Mouse (Mus musculus) gastrocnemius, adult 18-20 months (tissue): Measurements from ENCODE around the gene Ltbp1. TPM values are rescaled to one million over a fixed set of nuclear protein-coding genes. Genes with fewer than 3 reads are reported as not detected.

Experiments used
- DNase-seq: peaks from one replicate; pipeline ENCODE4 v3.0.0; 2021; ENCODE audit warnings: low spot score
- long read RNA-seq, 2 experiments: library from polyadenylated mRNA; stranded (forward); transcript quantifications; one replicate each; pipeline ENCODE4 v2.0.0; 2021
- total RNA-seq, 2 experiments: library from RNA; stranded (reverse); gene quantifications; 2 replicates each; pipeline ENCODE4 v1.2.3; 2021

The Ltbp1 gene
- total RNA-seq, result 1 to 10 TPM; 6.5 to 8.6 TPM
- long read RNA-seq, experiment 1, full-length matches to known transcripts, result 3 of 9 reads
- long read RNA-seq, experiment 1, partial matches to known transcripts, result 3 of 9 reads
- long read RNA-seq, experiment 1, other reads (novel, unspliced or antisense), result 3 of 9 reads
- long read RNA-seq, experiment 2, partial matches to known transcripts, result 0 of 1 reads
- long read RNA-seq, experiment 2, other reads (novel, unspliced or antisense), result 1 of 1 reads

DNA sequence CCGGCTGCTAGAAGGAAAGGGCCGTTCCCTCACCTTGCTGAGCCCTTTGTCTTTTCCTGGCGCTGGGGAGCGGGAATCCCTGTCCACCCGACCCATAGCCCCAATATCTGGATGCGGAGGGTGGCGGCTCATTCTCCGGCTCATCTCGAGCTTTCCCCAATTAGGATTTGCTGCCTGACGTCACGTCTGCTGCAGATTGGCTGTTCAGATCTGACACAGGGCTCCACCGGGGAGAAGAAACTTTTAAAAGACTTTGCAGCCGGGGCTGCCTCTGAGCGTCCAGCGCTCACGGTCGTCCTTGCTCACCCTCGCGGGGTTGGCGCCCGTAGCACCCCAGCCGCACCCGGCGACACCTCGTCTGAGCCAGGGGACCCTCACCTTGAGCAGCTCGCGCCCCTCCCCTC is at the start of gene Ltbp1:
Ltbp1 (plus strand) TSS at position 288 of the 404 bp plus-strand sequence.
- peak; percentile 69 for DNase-seq

DNA sequence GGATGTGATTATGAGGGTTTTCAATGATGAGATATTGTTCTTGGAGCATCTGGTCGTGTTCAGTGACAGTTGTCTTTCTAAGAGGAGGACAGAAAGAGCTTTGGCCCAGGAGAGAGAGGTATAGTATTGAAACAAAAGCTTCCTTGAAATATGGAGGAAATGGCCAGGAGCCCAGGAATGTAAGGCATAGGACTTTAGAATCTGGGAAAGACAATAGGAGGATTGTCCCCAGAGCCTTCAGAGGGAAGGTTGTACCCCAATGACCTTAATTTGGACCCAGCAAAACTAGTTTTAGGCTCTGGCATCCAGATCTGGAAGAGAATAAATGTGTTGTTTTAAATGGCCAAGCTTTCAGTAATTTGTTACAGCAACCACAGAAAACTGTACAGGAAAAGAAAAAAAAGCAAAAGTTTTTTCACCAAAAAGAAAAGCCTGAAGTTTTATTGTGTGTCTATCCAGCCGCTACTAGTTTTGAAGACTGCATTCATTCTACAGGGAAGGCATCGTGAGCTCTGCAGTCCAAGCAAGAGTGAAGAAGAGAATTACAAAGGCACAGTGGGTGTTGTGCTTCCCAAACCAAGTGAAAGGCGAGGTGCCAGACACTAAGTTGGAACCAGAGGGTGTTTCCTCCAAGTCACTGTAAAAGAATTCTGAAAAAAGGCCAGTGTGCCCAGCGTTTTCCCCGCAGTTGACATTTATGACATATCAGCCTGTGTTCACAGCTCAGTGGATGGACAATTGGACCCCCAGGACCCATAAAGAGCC is 45.7 kb upstream of the Ltbp1 start:
- peak; percentile 24 for DNase-seq

DNA sequence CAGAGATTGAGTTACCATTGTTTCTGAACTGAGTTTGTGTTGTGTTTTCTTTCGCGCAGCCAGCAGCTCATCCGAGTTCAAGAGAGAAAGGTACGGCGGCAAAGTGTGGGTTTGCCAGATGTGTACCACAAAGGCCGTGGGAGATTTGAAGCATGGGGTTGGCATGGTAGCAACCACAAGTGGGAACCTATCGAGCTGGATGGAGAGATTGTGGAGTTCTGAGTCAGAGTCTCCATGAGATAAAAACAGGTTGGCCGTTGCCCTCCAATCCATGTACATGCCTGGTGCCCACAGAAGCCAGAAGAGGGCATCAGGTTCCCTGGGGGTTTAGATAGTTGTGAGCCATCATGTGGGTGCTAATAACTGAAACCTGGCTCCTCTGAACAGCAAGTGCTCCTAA is 42.1 kb upstream of the Ltbp1 start:
- DNase-seq, result no peak

DNA sequence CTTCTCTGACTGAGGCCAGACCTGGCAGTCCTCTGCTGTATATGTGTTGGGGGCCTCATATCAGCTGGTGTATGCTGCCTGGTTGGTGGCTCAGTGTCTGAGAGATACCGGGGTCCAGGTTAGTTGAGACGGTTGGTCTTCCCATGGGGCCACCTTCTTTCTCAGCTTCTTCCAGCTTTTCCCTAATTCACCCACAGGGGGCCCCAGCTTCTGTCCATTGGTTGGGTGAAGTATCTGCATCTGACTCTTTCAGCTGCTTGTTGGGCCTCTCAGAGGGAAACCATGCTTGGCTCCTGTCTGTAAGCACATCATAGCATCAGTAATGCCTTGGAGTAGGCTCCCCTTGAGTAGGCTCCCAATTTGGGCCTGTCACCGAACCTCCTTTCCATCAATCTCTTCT is 41.5 kb upstream of the Ltbp1 start:
- no peak for DNase-seq

DNA sequence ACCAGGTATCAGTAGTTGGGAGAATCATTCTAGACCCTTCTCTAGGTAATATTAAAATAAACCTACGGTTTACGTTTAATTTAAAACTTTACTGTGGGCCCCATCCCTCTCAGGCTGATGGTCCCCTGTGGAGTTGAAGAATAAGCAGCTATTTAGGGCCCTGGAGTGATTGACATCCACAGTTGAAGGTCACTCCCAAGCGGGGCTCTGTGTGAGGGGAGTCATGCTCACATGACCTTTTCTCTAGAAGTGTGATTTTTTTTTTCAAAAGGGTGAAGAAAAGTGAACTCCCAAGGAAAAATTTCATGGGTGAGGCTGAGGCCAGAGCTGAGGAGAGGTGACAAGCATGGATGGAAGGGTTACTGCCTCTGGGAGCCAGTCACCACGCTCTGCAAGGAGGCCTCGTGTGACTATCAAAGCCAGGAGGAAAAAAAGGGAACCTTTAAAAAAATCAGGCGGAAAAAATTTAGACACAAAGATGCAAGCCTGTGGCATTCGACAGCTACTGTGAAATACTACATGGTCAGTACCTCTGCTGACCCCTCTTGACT is 38.0 kb upstream of the Ltbp1 start:
- DNase-seq, result no peak

DNA sequence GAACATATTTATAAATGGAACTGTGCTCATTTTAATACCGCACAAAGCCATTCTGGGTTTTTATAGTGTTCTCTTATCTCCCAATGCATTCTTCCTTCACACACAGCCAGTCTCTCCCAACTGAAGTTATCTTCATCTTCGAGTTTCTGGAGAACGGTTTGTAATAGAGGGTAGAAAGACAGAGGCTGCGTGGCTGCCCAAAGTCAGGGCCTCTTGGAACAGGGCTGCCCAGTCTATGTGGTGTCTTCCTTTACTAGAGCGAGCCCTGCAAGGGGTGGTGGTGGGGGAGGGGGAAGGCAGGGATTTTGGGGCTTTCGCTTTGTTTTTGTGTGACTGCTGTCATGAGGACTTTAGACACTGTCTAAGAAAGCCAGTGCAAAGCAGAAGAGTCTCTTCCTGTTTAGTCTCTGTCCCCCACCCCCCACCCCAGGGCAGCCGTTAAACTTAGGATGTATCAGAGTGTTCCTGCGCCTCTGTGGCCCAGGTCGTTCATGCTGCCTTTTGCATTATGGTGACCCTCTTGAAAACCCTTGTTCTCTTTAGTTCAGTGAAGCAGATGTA is 37.1 kb upstream of the Ltbp1 start:
- DNase-seq, result no peak

DNA sequence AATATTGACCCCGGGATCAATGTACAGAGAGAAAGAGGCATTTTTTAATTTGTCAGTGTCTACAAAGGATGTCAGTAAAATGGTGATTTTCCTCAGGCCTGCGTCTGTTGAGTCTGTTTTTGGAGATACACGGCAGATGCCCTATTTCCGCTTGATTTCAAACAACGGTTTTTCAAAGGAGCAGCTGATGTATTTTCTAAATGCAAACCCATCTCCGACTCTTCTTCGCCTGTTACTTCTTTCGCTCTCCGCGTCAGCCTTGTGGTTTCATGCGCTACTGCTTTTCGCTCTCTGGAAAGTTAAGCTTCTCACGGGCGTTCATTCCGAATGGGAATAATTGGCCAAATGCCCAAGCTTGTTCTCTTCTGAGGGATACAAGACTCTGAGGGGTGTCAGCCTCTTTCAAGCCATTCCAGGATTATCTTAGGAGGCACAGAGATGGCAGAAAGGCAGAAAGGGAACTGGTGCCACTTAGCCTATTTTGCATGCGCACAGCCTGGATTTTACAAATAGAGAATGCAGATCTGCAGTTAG is 36.6 kb upstream of the Ltbp1 start:
- DNase-seq, result no peak

DNA sequence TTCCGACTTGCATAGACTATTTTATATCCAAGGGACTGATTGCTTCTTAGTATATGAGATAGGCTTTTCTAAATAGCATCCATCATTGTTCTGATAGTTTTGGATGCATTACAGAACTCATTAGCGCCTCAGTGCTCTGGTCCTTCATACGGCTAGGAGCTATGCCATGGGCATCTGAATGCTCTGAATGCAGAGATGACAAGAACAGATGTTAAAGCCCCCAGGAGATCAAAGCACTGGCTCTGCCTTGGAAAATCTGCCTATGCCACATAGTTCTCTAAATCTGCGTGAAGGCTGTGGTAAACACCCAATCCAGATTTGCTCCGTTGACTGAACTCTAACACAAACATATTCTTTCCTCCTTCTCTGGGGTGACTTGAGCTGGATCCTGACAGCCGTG is 30.2 kb upstream of the Ltbp1 start:
- no peak for DNase-seq

DNA sequence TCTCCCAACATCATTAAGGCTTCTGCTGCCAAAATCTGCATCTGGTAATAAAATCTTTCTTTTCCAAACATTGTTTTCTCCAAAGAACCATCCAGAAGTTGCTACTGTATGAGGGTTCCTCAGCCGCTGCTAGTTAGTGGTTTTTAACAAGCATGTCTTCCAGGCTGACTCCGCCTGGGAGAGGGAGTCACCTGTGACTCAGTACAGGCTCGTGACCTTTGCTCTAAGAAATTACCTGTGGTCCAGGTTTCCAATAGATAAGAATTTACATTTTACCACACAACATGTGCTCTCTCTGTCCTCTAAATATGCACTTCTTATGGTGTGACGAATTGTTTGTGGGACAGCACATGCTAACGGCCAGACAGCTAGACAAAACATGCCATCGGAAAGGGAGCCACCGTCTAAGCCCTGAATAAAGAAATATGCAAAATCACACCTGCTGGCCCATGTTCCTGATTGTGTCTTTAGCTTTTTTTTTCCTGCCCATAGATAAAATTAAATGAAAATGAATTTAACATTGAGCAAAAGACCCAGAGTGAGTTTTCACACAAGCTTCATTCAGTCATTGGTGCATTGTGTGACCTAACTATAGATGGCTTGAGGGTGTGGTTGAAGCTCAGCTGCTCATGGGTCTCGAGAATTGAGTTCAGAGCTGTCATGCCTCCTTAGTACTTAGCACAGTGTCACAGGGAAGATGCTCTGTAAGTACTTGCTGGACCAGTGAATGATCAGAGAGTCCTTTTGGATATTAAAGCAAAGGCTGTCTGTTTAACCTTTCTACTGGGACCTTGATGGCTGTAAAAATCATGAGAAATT is 29.0 kb upstream of the Ltbp1 start:
- DNase-seq, result no peak

DNA sequence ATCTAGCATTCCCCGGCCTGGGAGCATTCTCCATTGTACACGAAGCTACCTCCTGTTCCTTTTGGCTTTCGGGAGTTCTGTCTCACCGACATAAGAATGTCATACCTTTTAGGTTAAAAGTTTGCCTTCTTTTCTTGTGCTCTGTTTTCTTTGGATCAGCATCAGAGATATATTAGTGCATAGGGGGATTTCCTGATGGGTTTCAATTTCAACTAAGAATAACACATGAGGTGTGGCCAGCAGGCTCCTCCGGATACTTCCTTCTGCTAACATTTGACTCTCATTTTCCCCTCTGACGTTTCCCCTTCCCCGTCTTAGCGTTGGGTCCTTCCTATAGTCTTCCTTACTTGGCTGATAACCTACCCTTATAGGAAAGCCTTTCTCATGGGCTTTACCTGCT is 25.6 kb upstream of the Ltbp1 start:
- no peak for DNase-seq

DNA sequence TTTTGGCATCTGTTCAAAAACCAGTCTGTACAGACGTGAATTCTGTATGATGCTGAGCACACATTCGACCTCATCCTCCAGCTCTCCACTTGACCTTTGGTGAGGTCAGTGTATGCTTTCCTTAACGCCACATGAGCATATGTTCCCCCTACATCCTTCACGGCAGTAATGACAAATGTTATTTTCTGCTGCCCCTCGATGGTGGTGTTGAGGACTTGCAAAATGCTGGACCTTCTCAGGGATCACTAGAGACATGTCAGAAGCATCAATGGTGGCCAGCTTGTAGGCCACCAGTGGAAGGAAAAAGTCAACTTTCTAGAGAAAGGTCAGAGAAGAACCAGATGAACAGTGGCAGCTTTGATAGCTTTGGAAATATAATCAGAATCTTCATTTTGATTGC is 23.7 kb upstream of the Ltbp1 start:
- DNase-seq, result no peak

DNA sequence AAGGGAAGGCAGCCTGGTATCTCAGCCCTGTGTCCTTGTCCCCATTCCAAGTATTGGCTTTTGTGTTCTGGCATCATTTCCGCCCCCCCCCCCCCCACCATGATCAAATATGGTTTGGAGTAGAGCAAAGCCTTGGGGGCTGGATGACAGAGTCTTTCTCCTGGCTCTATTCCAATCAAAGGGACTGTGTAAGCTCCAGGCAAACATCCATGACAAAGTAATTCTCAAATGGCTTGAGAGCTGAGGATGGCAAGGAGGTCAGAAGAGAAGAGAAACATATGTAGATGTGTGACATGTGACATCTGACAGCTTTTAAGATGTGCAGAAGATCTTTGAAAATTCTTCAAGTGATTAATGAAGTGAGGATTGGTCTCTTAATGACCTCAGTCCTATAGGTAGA is 22.5 kb upstream of the Ltbp1 start:
- DNase-seq, result no peak

DNA sequence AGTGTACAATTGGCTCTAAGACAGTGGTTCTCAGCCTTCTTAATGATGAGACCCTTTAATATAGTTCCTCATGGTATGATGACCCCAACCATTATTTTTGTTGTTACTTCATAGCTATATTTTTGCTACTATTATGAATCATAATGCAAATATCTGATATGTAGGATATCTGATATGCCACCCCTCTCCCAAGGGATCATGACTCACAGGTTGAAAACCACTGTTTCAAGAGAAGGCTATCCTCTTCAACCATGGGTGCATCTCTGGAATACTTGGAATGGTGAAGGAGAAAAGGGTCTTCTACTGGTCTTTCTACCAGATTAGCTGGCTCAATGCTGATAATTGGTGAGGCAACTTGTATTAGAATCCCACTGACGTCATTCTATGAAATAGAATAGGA is 21.3 kb upstream of the Ltbp1 start:
- no peak for DNase-seq

DNA sequence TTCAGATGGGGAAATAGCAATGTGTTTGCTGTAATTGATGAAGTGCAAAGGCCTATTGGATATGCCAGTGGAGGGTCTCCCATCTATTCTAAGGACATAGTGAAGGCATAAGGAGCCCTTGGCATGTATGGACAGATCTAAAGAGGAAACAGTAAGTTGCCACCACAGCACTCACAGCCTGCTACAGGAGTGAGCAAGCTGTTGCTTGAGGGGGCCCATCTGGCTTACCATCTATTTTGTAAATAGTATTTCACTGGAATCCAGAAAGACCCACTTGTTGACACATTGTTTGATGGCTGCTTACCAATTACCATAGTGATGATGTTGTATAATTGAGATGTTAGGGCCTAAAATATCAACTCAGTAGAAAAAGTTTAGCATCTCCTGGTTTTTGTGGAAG is 20.7 kb upstream of the Ltbp1 start:
- no peak for DNase-seq

DNA sequence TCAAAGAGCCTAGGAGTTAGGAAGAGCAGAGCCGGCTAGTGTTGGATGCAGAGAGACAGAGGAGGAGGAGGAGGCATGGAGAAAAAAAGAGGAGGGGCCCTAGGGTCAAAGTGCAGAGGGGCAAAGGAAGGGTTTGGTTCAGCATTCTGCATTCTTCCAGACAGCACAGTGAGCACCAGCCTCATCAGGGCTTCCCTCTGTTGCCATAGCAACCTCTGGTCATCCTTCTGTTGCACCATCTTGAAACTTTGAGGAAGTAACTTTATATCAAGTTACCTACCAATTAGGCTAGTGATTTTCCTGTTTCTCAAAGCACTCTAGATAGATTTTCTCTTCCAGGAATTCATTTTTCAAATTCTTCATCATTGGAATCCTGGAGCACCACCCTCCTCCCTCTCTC is 18.3 kb upstream of the Ltbp1 start:
- DNase-seq, result no peak

DNA sequence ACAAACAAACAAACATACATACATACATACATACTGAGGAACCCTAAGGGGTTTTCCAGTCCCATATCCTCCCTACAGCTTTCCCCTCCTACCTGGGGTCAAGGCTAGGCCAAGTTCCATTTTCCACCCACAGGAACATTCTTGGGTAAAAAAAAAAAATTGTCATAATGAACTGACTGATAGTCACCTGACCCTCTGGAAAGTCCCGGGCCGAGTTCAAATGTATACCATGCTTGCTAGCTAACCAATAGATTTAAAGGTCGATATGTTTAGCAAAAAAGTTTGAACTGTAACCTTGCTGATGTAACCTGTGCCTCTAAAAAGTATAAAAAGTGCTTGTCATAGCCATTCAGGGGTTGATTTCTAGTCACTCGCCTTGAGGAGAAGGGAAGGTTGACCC is 15.7 kb upstream of the Ltbp1 start:
- DNase-seq, result no peak

DNA sequence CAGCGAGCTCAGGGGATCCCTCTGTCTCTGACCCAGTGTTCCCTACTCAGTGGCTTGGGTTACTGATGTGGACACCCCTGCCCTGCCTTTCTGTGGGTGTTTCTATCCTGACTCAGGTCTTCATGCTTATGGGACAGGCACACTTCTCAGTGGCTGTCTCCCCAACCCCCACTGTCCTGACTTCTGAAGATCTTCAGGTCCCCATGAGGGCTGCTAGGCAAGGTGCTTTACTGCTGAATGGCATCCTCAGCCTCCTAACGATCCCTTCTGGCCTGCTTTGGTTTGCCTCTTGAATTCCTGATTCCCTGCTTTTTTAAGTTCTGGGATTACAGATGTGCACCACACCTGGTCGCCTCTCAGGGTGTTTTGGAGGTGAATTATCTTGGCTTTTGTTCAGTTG is 14.8 kb upstream of the Ltbp1 start:
- no peak for DNase-seq

DNA sequence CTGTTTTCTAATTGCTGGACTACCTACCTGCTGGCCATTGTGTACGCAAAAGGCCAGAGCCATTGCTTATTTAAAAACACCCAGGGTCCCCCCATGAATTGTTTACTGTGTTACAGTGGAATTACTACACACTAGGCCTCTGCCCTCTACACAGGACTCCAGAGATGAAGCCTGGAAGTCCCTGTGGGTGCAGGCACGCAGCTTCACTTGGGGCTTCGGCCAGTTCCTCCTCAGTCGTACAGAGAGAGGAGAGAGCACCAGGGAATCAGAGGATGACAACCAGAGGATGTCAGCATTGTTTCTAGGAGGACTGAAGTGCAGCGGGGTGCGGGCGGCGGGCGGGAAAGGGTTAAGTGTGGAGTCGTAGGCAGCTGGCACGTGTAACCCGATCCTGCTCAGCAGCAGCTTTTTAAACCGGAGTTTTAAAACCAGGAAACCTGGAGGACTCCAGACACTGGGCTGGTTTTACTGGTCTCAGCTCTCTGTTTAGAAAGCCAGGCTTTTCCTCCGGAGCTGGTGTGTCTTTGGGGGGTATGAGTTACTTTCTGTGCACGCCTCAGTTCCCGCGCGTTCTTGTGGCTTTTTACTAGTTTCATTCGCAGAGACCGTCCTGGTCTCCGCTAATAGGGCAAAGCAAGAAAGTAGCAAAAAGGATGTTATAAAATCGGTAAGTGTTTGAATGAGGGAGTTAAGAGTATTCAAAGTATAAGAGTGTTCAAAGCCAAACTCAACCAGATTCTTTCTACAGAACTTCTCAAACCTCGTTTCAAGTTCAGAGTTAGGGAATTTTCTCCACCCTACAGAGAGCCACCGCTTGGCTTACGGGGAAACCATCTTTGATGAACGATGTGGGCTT is 11.4 kb upstream of the Ltbp1 start:
- DNase-seq, result no peak

DNA sequence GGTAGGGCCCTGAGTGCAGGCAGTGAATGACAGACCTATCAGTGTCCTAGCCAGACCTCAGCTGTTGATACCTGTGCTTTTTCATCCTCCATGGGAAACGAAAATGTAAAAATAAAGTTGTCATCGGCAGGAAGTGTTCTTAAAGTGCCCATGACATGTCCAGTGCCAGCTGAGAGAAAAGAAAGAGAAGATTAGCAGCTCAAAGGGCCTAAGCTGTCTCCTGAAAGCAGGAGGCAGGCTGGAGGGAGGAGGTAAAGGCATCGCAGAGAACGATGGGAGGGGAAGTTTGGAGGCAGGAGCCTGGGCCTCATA is 10.8 kb upstream of the Ltbp1 start:
- no peak for DNase-seq

DNA sequence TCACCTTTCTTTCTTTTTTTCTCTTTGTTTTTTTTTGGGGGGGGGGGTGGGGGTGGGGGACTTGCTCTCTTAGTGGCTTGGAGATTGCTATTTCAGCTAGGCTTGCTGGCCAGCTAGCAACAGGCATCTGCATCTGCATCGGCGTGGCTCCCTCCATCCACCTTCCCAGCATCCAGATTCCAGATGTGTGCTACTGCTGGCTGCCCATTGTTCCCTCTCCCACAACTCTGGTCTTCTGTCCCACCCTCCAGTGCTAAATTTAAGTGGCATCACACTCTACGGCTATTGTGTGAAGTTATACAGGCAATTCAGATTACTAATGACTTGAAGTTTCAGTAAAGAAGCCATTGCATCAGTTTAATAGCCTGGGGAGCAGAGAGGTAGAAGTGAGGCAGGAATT is 10.1 kb upstream of the Ltbp1 start:
- DNase-seq, result no peak

DNA sequence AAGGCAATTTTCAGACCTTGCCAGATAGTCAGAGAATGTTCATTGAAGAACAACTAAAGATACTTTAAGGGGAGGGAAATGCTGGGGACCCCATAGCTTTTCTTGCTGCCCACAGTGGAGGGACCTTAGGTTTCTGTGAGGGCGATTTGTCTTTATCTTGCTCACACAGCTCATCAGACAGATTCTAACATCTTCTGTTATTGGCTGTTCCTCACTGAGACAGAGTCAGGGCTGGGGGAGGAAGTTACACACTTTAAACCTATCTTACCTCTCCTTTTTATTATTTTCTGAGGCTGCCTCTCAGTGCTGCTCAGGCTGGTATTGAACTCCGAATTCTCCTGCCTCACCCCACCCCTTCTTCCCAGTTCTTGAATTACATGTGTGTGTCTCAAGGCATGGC is 5.3 kb upstream of the Ltbp1 start:
- no peak for DNase-seq
